Mouse (Mus musculus): Measurements from ENCODE around the gene Tcf7l1.

GRCm38 (mm10) chr6:72583211-72583839, 205.7 kb downstream of the Tcf7l1 start:
- no peak for TF ChIP-seq ZKSCAN1 (IDR thresholded peaks at IDR 0.05; ENCODE audit: low read depth, low read length)
- TF ChIP-seq POLR2A (IDR thresholded peaks at IDR 0.05; ENCODE audit: control insufficient read depth in 1 of 2, insufficient read depth in 1 of 2, low read depth in 1 of 2, low read length in 2 of 2, poor library complexity in 1 of 2): no peak
- TF ChIP-seq RCOR1 (IDR thresholded peaks at IDR 0.05; ENCODE audit: low read depth, low read length): no peak
- TF ChIP-seq CTCF (IDR thresholded peaks at IDR 0.05 in 2 of 3, conservative IDR thresholded peaks at IDR 0.05 in 1 of 3; ENCODE audit: control insufficient read depth in 1 of 3, insufficient read depth in 1 of 3, low read depth in 2 of 3, low read length in 3 of 3, poor library complexity in 1 of 3, severe bottlenecking in 1 of 3): no peak
- TF ChIP-seq EP300 (IDR thresholded peaks at IDR 0.05; ENCODE audit: low read depth in 1 of 2, low read length in 2 of 2): no peak
- no peak for TF ChIP-seq ZC3H11A (IDR thresholded peaks at IDR 0.05; ENCODE audit: low read depth, low read length)
- no peak for TF ChIP-seq TCF12 (IDR thresholded peaks at IDR 0.05; ENCODE audit: low read depth, low read length)
- no peak for TF ChIP-seq HCFC1 (IDR thresholded peaks at IDR 0.05; ENCODE audit: low read depth, low read length)
- TF ChIP-seq ZMIZ1 (IDR thresholded peaks at IDR 0.05; ENCODE audit: low read depth, low read length): no peak
- no peak for TF ChIP-seq MEF2A (IDR thresholded peaks at IDR 0.05; ENCODE audit: extremely low read depth, insufficient replicate concordance, low read depth, low read length, poor library complexity, severe bottlenecking)
- no peak for TF ChIP-seq USF2 (IDR thresholded peaks at IDR 0.05; ENCODE audit: borderline replicate concordance in 1 of 2, insufficient read depth in 1 of 2, low read depth in 1 of 2, low read length in 2 of 2)
- no peak for TF ChIP-seq ELF1 (IDR thresholded peaks at IDR 0.05; ENCODE audit: low read depth, low read length)
- no peak for TF ChIP-seq MAZ (IDR thresholded peaks at IDR 0.05; ENCODE audit: low read depth, low read length)
